Mouse (Mus musculus): ENCODE results near the gene Mrpl37.

DNA sequence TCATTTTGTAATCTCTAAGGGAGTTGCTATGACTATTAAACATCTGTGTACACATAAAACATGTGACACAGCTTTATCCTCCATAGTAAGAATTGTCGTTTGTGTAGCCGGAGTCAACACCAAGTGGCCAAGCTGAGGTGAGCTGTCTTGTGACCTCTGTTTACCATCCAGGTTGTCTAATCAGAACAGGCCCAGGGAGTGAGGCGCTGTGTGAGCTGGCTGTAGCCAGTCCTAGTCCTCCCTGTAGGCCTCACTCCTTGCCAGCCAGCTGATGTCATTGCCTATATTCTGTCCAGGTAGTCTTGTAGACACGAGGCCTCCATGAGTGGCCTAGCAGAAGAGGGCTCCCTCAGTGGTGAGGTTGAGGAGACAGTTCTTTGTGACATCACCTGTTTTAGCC, 31.0 kb downstream of the Mrpl37 start:
- TF ChIP-seq EP300 (IDR thresholded peaks at IDR 0.05; ENCODE audit: insufficient read depth, low read depth, low read length), result no peak
- no peak for TF ChIP-seq CTCF (IDR thresholded peaks at IDR 0.05)
